Mouse (Mus musculus) heart, embryonic 14.5 days (tissue): ENCODE data around the gene Hoxd4. TPM values are rescaled to one million over a fixed set of nuclear protein-coding genes. Genes with fewer than 3 reads are reported as not detected.

Experiments
- ATAC-seq: fragments of 200-750 bp; cut with Nextera tagmentation; 2 replicates; pipeline ENCODE4 v1.8.0; 2017; ENCODE audit warnings: low read depth, moderate TSS enrichment; ENCODE audit not compliant: insufficient number of reproducible peaks, insufficient read depth, low FRiP score
- H3K27ac ChIP-seq, 2 experiments: fragments of 200-500 bp in 1 of 2; fragments of 300-500 bp in 1 of 2; sonication (generic) in 1 of 2; replicated peaks in 1 of 2; 2 replicates each; pipeline ENCODE4 v1.5.1; 2012 to 2014; ENCODE audit warnings: low read depth in 2 of 2, low read length in 2 of 2, control low read depth in 1 of 2, mild to moderate bottlenecking in 1 of 2, mixed read lengths in 1 of 2; ENCODE audit not compliant: control insufficient read depth in 1 of 2, insufficient read depth in 1 of 2
- H3K27me3 ChIP-seq: fragments of 300-500 bp; sonication (generic); 2 replicates; pipeline ENCODE4 v1.6.1; 2014; ENCODE audit warnings: mild to moderate bottlenecking, low read length, control low read depth; ENCODE audit not compliant: control insufficient read depth, insufficient read depth
- H3K36me3 ChIP-seq: fragments of 300-500 bp; sonication (generic); 2 replicates; pipeline ENCODE4 v1.6.1; 2014; ENCODE audit warnings: mild to moderate bottlenecking, control low read depth, low read length, mixed read lengths; ENCODE audit not compliant: control insufficient read depth, insufficient read depth
- H3K4me1 ChIP-seq, 2 experiments: fragments of 200-500 bp in 1 of 2; fragments of 300-500 bp in 1 of 2; sonication (generic) in 1 of 2; 2 replicates each; pipeline ENCODE4 v1.6.1; 2012 to 2014; ENCODE audit warnings: low read length in 2 of 2, control low read depth in 1 of 2, mixed read lengths in 1 of 2; ENCODE audit not compliant: control insufficient read depth in 2 of 2, insufficient read depth in 2 of 2
- H3K4me2 ChIP-seq: fragments of 300-500 bp; sonication (generic); 2 replicates; pipeline ENCODE4 v1.6.1; 2014; ENCODE audit warnings: mild to moderate bottlenecking, low read length
- H3K4me3 ChIP-seq, 2 experiments: fragments of 200-500 bp in 1 of 2; fragments of 300-500 bp in 1 of 2; sonication (generic) in 1 of 2; 2 replicates each; pipeline ENCODE4 v1.5.1; 2012 to 2014; ENCODE audit warnings: low read length in 2 of 2, mild to moderate bottlenecking in 2 of 2, control low read depth in 1 of 2, low read depth in 1 of 2, moderate library complexity in 1 of 2; ENCODE audit not compliant: control insufficient read depth in 1 of 2, insufficient read depth in 1 of 2
- H3K9ac ChIP-seq: fragments of 300-500 bp; sonication (generic); 2 replicates; pipeline ENCODE4 v1.6.1; 2014; ENCODE audit warnings: mild to moderate bottlenecking, low read length
- H3K9me3 ChIP-seq: fragments of 300-500 bp; sonication (generic); 2 replicates; pipeline ENCODE4 v1.6.1; 2016; ENCODE audit warnings: low read length, control low read depth; ENCODE audit not compliant: control insufficient read depth
- WGBS: fragments of 180-500 bp; shearing (Covaris S2); extraction: QIAGEN DNeasy Blood & Tissue Kit; methylation state at CpG from one replicate; pipeline ENCODE4 v1.1.7; 2014; 5-methylcytosine and 5-hydroxymethylcytosine counted together
- polyA plus RNA-seq: library from polyadenylated mRNA; unstranded; fragments of >200 nt; fragmentation: Nextera tagmentation; extraction: Ambion mirVana; gene quantifications from 2 replicates; pipeline ENCODE4 v1.2.1, GENCODE M21; 2014

The Hoxd4 gene
- polyA plus RNA-seq, 1 experiment from 2014 or later, result 0.34 TPM

- H3K4me3 ChIP-seq, result no peak overlapping the region
- WGBS, result 5% methylated on average over 17 of the region's 17 CpGs
- no peaks in the 10 kb centered on the region for H3K36me3 ChIP-seq
- H3K9ac ChIP-seq, result no peak overlapping the region
- no peak for ATAC-seq
- H3K4me2 ChIP-seq, result no peak overlapping the region
- H3K9me3 ChIP-seq, result no peaks in the 10 kb centered on the region
- H3K27ac ChIP-seq, result no peak overlapping the region
- peaks cover 0 to 4% of the 10 kb centered on the region in 2 experiments; a peak in 1 of 4 replicates for H3K4me1 ChIP-seq
- peaks cover 99% of the 10 kb centered on the region for H3K27me3 ChIP-seq
Measured at GRCm38 (mm10) chr2:74725171-74725570, 13.4 kb downstream of the Hoxd4 start.

GRCm38 (mm10) chr2:74726551-74726950 is 14.8 kb downstream of the Hoxd4 start, which contains the start of gene Gm28230:
Gene Gm28230, plus strand, starts transcription at chr2:74726728.
- no peak within 1 kb of the TSS for H3K9ac ChIP-seq

GRCm38 (mm10) chr2:74726973-74727639 is 15.4 kb downstream of the Hoxd4 start:
- peaks cover 0 to 4% of the 10 kb centered on the region in 2 experiments; a peak in 1 of 4 replicates for H3K4me1 ChIP-seq
- 1% methylated on average over 43 of the region's 43 CpGs for WGBS
- H3K4me3 ChIP-seq, result peak overlapping the region; percentile 19 to 20; a peak in 3 of 4 replicates
- ATAC-seq, result no peak
- H3K27me3 ChIP-seq, result peaks cover 99% of the 10 kb centered on the region
- H3K36me3 ChIP-seq, result no peaks in the 10 kb centered on the region
- no peak overlapping the region for H3K27ac ChIP-seq
- H3K9me3 ChIP-seq, result no peaks in the 10 kb centered on the region
- H3K9ac ChIP-seq, result no peak overlapping the region
- H3K4me2 ChIP-seq, result peak overlapping the region; percentile 55

More at GRCm38 (mm10) chr2:74726551-74726950, 14.8 kb downstream of the Hoxd4 start, which contains the start of gene Gm28230:
- no peak for ATAC-seq
- peak within 1 kb of the TSS; percentile 19 to 20; a peak in 3 of 4 replicates for H3K4me3 ChIP-seq
- no peaks in the 10 kb centered on the region for H3K36me3 ChIP-seq
- H3K27me3 ChIP-seq, result peaks cover 99% of the 10 kb centered on the region
- H3K4me2 ChIP-seq, result peak within 1 kb of the TSS; percentile 55
- peaks cover 0 to 4% of the 10 kb centered on the region in 2 experiments; a peak in 1 of 4 replicates for H3K4me1 ChIP-seq
- H3K27ac ChIP-seq, result no peak within 1 kb of the TSS
- 9% methylated on average over 5 of the region's 5 CpGs for WGBS
- H3K9me3 ChIP-seq, result no peaks in the 10 kb centered on the region

- H3K9ac ChIP-seq, result no peak overlapping the region
- H3K4me3 ChIP-seq, result peak overlapping the region in 1 of 2 experiments; percentile 19; a peak in 1 of 4 replicates
- H3K27me3 ChIP-seq, result peaks cover 99% of the 10 kb centered on the region
- H3K9me3 ChIP-seq, result no peaks in the 10 kb centered on the region
- no peak overlapping the region for H3K27ac ChIP-seq
- ATAC-seq, result no peak
- 2% methylated on average over 25 of the region's 25 CpGs for WGBS
- H3K4me2 ChIP-seq, result peak overlapping the region; percentile 55
- H3K4me1 ChIP-seq, result peaks cover 0 to 7% of the 10 kb centered on the region in 2 experiments; a peak in 3 of 4 replicates
- no peaks in the 10 kb centered on the region for H3K36me3 ChIP-seq
Measured at GRCm38 (mm10) chr2:74727640-74728302, 16.0 kb downstream of the Hoxd4 start.

- WGBS, result 8% methylated on average over 13 of the region's 13 CpGs
- H3K4me3 ChIP-seq, result no peak overlapping the region
- no peaks in the 10 kb centered on the region for H3K36me3 ChIP-seq
- H3K9me3 ChIP-seq, result no peaks in the 10 kb centered on the region
- no peak overlapping the region for H3K4me2 ChIP-seq
- no peak for ATAC-seq
- no peak overlapping the region for H3K9ac ChIP-seq
- H3K4me1 ChIP-seq, result peaks cover 0 to 10% of the 10 kb centered on the region in 2 experiments; a peak in 3 of 4 replicates
- H3K27ac ChIP-seq, result no peak overlapping the region
- H3K27me3 ChIP-seq, result peaks cover 99% of the 10 kb centered on the region
Measured at GRCm38 (mm10) chr2:74728303-74728680, 16.6 kb downstream of the Hoxd4 start.

GRCm38 (mm10) chr2:74730331-74730730 is 18.6 kb downstream of the Hoxd4 start:
- no peaks in the 10 kb centered on the region for H3K36me3 ChIP-seq
- peaks cover 98% of the 10 kb centered on the region for H3K27me3 ChIP-seq
- H3K4me3 ChIP-seq, result no peak overlapping the region

GRCm38 (mm10) chr2:74731055-74731454 is 19.3 kb downstream of the Hoxd4 start:
- H3K4me1 ChIP-seq, result peaks cover 0 to 12% of the 10 kb centered on the region in 2 experiments; a peak in 3 of 4 replicates
- H3K4me3 ChIP-seq, result no peak overlapping the region
- no peak overlapping the region for H3K27ac ChIP-seq
- H3K27me3 ChIP-seq, result peaks cover 98% of the 10 kb centered on the region
- no peaks in the 10 kb centered on the region for H3K36me3 ChIP-seq
- ATAC-seq, result no peak
- H3K9ac ChIP-seq, result no peak overlapping the region
- no peak overlapping the region for H3K4me2 ChIP-seq
- H3K9me3 ChIP-seq, result no peaks in the 10 kb centered on the region

More at GRCm38 (mm10) chr2:74730331-74730730, 18.6 kb downstream of the Hoxd4 start:
- H3K9ac ChIP-seq, result no peak overlapping the region
- ATAC-seq, result no peak
- H3K9me3 ChIP-seq, result no peaks in the 10 kb centered on the region
- WGBS, result 10% methylated on average over 8 of the region's 8 CpGs
- no peak overlapping the region for H3K4me2 ChIP-seq
- no peak overlapping the region for H3K27ac ChIP-seq
- peaks cover 0 to 10% of the 10 kb centered on the region in 2 experiments; a peak in 3 of 4 replicates for H3K4me1 ChIP-seq
